Mouse (Mus musculus) lung, postnatal 0 days (tissue): ENCODE measurements at regions not wholly inside any gene's neighbourhood (a gene's known extent, or its start where the extent isn't known, plus 50 kb on each side); places are given as distances from the start of the nearest gene placed in this dataset.

ENCODE experiments used
- ATAC-seq: fragments of 200-750 bp; cut with Nextera tagmentation; 2 replicates; pipeline ENCODE4 v1.8.0; 2017; ENCODE audit warnings: moderate library complexity
- DNase-seq: peaks from one replicate; pipeline ENCODE4 v3.0.0-alpha.2; 2016; ENCODE audit warnings: low spot score
- H3K27ac ChIP-seq: fragments of 300-500 bp; sonication (generic); 2 replicates; pipeline ENCODE4 v1.5.1; 2014; ENCODE audit warnings: antibody characterized with exemption, mild to moderate bottlenecking, low read length, mixed read lengths
- H3K27me3 ChIP-seq: fragments of 300-500 bp; sonication (generic); replicated peaks from 2 replicates; pipeline ENCODE4 v1.6.1; 2014; ENCODE audit warnings: low read length, mixed read lengths; ENCODE audit not compliant: insufficient read depth
- H3K36me3 ChIP-seq: fragments of 300-500 bp; sonication (generic); 2 replicates; pipeline ENCODE4 v1.6.1; 2014; ENCODE audit warnings: low read length, mixed read lengths; ENCODE audit not compliant: insufficient read depth
- H3K4me1 ChIP-seq: fragments of 300-500 bp; sonication (generic); 2 replicates; pipeline ENCODE4 v1.6.1; 2014; ENCODE audit warnings: antibody characterized with exemption, low read depth, low read length, mixed read lengths; ENCODE audit not compliant: insufficient read depth
- H3K4me2 ChIP-seq: fragments of 300-500 bp; sonication (generic); replicated peaks from 2 replicates; pipeline ENCODE4 v1.6.1; 2014; ENCODE audit warnings: low read depth, mild to moderate bottlenecking, low read length, moderate library complexity, mixed read lengths
- H3K4me3 ChIP-seq: fragments of 300-500 bp; sonication (generic); 2 replicates; pipeline ENCODE4 v1.5.1; 2014; ENCODE audit warnings: low read depth, low read length
- H3K9ac ChIP-seq: fragments of 300-500 bp; sonication (generic); replicated peaks from 2 replicates; pipeline ENCODE4 v1.6.1; 2014; ENCODE audit warnings: low read depth, mild to moderate bottlenecking
- H3K9me3 ChIP-seq: fragments of 300-500 bp; sonication (generic); 2 replicates; pipeline ENCODE4 v1.6.1; 2016; ENCODE audit warnings: low read length, mixed read lengths
- CTCF ChIP-seq: IDR thresholded peaks from 2 replicates; pipeline ENCODE4 v1.5.1; 2016; ENCODE audit warnings: antibody characterized with exemption, mild to moderate bottlenecking
- EP300 ChIP-seq: IDR thresholded peaks from 2 replicates; pipeline ENCODE4 v1.6.1; 2016; ENCODE audit warnings: antibody characterized with exemption, mild to moderate bottlenecking, control low read depth
- WGBS: fragments of 180-500 bp; shearing (Covaris S2); extraction: QIAGEN DNeasy Blood & Tissue Kit; methylation state at CpG from one replicate; pipeline ENCODE4 v1.1.7; 2014; 5-methylcytosine and 5-hydroxymethylcytosine counted together

GRCm38 (mm10) chr7:36420741-36421140, 277.2 kb upstream of the Tshz3 start:
- WGBS: 58% methylated on average over 9 of the region's 9 CpGs
- DNase-seq (peak; percentile 44), ATAC-seq (no peak)
- Histone ChIP-seq H3K27ac (no peak overlapping the region), H3K4me1 (no peaks in the 10 kb centered on the region), H3K4me3 (no peak overlapping the region), H3K4me2 (no peak overlapping the region), H3K36me3 (no peaks in the 10 kb centered on the region), H3K9ac (no peak overlapping the region), H3K9me3 (no peaks in the 10 kb centered on the region), H3K27me3 (no peaks in the 10 kb centered on the region)
- TF ChIP-seq CTCF: no peak
- TF ChIP-seq EP300: no peak

DNA sequence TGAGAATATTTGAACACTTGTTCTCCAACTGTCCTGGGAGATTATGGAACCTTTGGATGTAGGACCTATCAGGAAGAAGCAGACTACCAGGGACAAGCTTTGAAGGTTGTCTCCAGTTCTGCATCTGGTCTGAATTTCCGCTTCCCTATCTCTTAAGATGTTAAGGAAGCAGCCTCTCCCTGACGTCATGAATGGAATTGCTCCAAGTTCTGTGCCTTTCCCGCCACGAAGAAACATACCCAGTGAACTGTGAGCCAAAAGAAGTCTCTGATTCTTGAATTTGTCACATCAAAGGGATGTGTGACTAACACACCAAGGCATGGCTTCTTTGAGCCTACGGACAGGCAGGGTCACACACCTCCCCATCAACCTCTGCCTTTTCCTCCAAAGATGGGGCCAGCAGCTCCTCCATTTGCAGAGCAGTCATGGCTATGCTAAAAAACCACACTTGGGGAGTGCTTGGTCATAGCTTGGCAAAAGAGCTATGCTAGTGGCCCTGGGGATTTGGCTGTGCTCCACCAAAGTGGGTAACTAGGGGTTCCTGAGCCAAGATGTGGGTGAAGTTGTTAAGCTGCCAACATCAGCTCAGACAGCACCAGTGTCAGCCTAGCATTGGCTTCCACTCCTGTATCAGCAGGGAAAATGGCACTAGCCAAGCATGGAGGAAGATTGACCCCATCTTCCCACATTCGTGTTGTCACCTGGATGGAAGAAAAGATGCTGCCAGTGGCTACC, 248.6 kb upstream of the Tshz3 start:
- Histone ChIP-seq H3K9me3 (no peaks in the 10 kb centered on the region), H3K9ac (no peak overlapping the region), H3K36me3 (no peaks in the 10 kb centered on the region), H3K4me2 (no peak overlapping the region), H3K4me1 (no peaks in the 10 kb centered on the region), H3K4me3 (no peak overlapping the region), H3K27ac (no peak overlapping the region), H3K27me3 (no peaks in the 10 kb centered on the region)
- WGBS: 57% methylated on average over 6 of the region's 6 CpGs
- ATAC-seq (no peak), DNase-seq (no peak)
- TF ChIP-seq CTCF (no peak), EP300 (no peak)

DNA sequence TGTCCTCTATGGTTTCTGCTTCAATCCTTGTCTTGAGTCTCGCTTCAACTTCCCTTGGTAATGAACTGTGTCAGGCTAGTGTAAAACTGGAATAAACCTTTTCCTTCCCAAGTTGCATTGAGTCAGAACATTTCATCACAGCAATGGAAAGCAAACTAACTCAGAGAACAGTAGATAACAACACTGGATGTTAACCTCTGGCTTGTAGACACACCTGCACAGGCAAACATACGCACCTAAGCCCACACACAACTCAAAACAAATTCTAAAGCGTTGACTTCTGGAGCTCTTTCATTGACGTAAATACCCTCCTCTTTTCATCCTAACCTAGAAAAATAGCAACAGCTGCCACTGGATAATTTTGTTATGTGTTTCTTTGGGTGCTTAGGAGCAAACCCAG, 244.1 kb upstream of the Tshz3 start:
- ATAC-seq: no peak
- H3K27me3 ChIP-seq: no peaks in the 10 kb centered on the region
- no peak overlapping the region for H3K4me2 ChIP-seq
- H3K36me3 ChIP-seq: no peaks in the 10 kb centered on the region
- WGBS: 86% methylated on average over 4 of the region's 4 CpGs
- H3K9me3 ChIP-seq: no peaks in the 10 kb centered on the region
- no peak overlapping the region for H3K4me3 ChIP-seq
- no peak overlapping the region for H3K9ac ChIP-seq
- H3K27ac ChIP-seq: no peak overlapping the region
- no peak for DNase-seq
- TF ChIP-seq EP300: no peak
- TF ChIP-seq CTCF: no peak
- H3K4me1 ChIP-seq: no peaks in the 10 kb centered on the region

DNA sequence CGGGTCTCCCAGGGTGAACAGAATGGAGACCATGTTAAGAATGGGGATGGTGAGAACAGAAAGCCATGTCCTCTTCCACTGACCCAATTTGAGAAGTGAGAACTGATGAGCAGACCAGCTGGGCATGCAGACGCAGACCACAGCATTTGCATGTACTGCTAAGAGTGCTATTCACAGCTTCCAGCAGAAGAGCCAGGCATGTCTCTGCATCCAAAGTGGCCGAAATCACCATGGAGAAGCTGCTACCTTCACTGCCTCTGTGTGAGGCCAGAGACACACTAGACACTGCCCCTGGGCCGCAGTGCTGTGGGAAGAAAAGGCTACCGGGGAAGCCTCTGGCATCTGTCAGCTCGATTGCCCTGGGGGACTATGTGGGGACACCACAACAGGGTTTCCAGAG, 241.8 kb upstream of the Tshz3 start:
- WGBS: 91% methylated on average over 6 of the region's 6 CpGs
- no peaks in the 10 kb centered on the region for H3K4me1 ChIP-seq
- H3K4me2 ChIP-seq: no peak overlapping the region
- no peak for TF ChIP-seq EP300
- TF ChIP-seq CTCF: no peak
- H3K9ac ChIP-seq: no peak overlapping the region
- no peak overlapping the region for H3K27ac ChIP-seq
- no peaks in the 10 kb centered on the region for H3K27me3 ChIP-seq
- ATAC-seq (no peak), DNase-seq (no peak)
- no peaks in the 10 kb centered on the region for H3K36me3 ChIP-seq
- H3K4me3 ChIP-seq: no peak overlapping the region
- H3K9me3 ChIP-seq: no peaks in the 10 kb centered on the region

- 44% methylated on average over 5 of the region's 5 CpGs for WGBS
- TF ChIP-seq CTCF (no peak), EP300 (peak; percentile 93)
- peak; percentile 90 for ATAC-seq
These were observed 235.5 kb upstream of the Tshz3 start for GRCm38 (mm10) chr7:36462422-36462833.

DNA sequence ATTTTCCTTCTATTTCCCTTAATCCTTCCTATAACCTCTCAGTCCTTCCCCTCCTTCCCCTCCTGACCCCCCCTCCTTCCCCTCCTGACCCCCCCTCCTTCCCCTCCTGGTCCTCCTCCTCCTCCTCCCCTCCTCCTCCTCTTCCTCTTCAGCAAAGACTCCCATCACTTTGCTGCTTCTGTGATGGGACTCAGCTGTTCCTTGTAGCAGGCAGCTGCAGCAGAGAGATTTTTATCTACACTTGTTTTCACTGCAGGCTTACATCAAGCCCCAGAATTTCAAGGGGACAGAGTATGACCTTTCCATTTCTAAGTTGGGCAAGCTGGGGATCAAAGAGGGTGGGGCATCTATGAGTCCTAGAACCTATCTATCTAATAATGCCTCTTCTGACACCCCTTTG, 228.5 kb upstream of the Tshz3 start:
- peak; percentile 9 for DNase-seq
- H3K4me1 ChIP-seq: no peaks in the 10 kb centered on the region
- no peak for ATAC-seq
- H3K9ac ChIP-seq: no peak overlapping the region
- no peaks in the 10 kb centered on the region for H3K9me3 ChIP-seq
- no peaks in the 10 kb centered on the region for H3K36me3 ChIP-seq
- H3K27me3 ChIP-seq: no peaks in the 10 kb centered on the region
- H3K4me3 ChIP-seq: no peak overlapping the region
- TF ChIP-seq CTCF: no peak
- TF ChIP-seq EP300: no peak
- no peak overlapping the region for H3K4me2 ChIP-seq
- no peak overlapping the region for H3K27ac ChIP-seq

More at GRCm38 (mm10) chr7:36462422-36462833, 235.5 kb upstream of the Tshz3 start:
- Histone ChIP-seq H3K9me3 (no peaks in the 10 kb centered on the region), H3K4me2 (no peak overlapping the region), H3K4me3 (no peak overlapping the region), H3K27ac (0 out of 2 replicates have a peak overlapping the region, but pooled peaks have one; percentile 51), H3K27me3 (no peaks in the 10 kb centered on the region), H3K36me3 (no peaks in the 10 kb centered on the region), H3K4me1 (no peaks in the 10 kb centered on the region), H3K9ac (no peak overlapping the region)
- peak; percentile 84 for DNase-seq
